Mouse (Mus musculus) limb, embryonic 12.5 days (tissue): ENCODE results near the gene Scp2. TPM values are rescaled to one million over a fixed set of nuclear protein-coding genes. Genes with fewer than 3 reads are reported as not detected.

Source experiments
- ATAC-seq: fragments of 200-750 bp; cut with Nextera tagmentation; 2 replicates; pipeline ENCODE4 v1.8.0; 2017; ENCODE audit warnings: low read depth, moderate TSS enrichment; ENCODE audit not compliant: insufficient number of reproducible peaks, insufficient read depth, low FRiP score, low TSS enrichment
- H3K27ac ChIP-seq: fragments of 300-500 bp; sonication (generic); 2 replicates; pipeline ENCODE4 v1.5.1; 2016; ENCODE audit warnings: mild to moderate bottlenecking, moderate library complexity
- H3K27me3 ChIP-seq: fragments of 300-500 bp; sonication (generic); 2 replicates; pipeline ENCODE4 v1.6.1; 2016; ENCODE audit warnings: mild to moderate bottlenecking, moderate library complexity
- H3K36me3 ChIP-seq: fragments of 300-500 bp; sonication (generic); 2 replicates; pipeline ENCODE4 v1.6.1; 2016; ENCODE audit warnings: mild to moderate bottlenecking, moderate library complexity
- H3K4me1 ChIP-seq: fragments of 300-500 bp; sonication (generic); replicated peaks from 2 replicates; pipeline ENCODE4 v1.6.1; 2016
- H3K4me2 ChIP-seq: fragments of 300-500 bp; sonication (generic); 2 replicates; pipeline ENCODE4 v1.6.1; 2016; ENCODE audit warnings: mild to moderate bottlenecking, moderate library complexity
- H3K4me3 ChIP-seq: fragments of 300-500 bp; sonication (generic); replicated peaks from 2 replicates; pipeline ENCODE4 v1.5.1; 2016; ENCODE audit warnings: mild to moderate bottlenecking
- H3K9ac ChIP-seq: fragments of 300-500 bp; sonication (generic); replicated peaks from 2 replicates; pipeline ENCODE4 v1.6.1; 2016; ENCODE audit warnings: mild to moderate bottlenecking, moderate library complexity
- H3K9me3 ChIP-seq: fragments of 300-500 bp; sonication (generic); 2 replicates; pipeline ENCODE4 v1.6.1; 2016; ENCODE audit warnings: mild to moderate bottlenecking, moderate library complexity
- WGBS: fragments of 180-500 bp; shearing (Covaris S2); methylation state at CpG from one replicate; pipeline ENCODE4 v1.1.7; 2016; 5-methylcytosine and 5-hydroxymethylcytosine counted together
- polyA plus RNA-seq: library from polyadenylated mRNA; unstranded; fragments of >200 nt; fragmentation: Nextera tagmentation; extraction: Ambion mirVana; gene quantifications from 2 replicates; pipeline ENCODE4 v1.2.1, GENCODE M21; 2016

The Scp2 gene
- polyA plus RNA-seq, 1 experiment from 2014 or later, result 136 TPM

DNA sequence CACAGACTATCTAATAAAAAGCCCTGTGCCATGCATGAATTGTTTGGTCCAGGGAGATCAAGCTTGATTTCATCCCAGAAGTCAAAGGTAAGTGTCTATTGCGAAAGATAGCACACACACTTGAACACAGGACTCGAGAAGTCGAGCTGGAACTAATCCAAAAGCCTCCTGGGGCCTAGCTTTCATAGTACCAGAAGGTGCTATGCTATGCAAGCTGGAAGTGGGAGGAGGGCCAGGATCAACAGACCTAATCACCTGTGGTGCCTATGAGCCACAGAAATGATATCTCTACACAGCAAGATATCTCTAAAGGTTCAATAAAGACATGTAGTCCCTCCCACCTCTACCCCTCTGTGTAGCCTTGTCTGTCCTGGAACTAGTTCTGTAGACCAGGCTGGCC lies 72.7 kb downstream of the Scp2 start:
- Histone ChIP-seq H3K4me3 (no peak overlapping the region), H3K9me3 (no peaks in the 10 kb centered on the region), H3K27me3 (no peaks in the 10 kb centered on the region), H3K4me2 (no peak overlapping the region), H3K36me3 (peaks cover 12% of the 10 kb centered on the region), H3K9ac (no peak overlapping the region), H3K4me1 (peaks cover 13% of the 10 kb centered on the region), H3K27ac (no peak overlapping the region)
- WGBS, result 95% methylated on average over 3 of the region's 3 CpGs
- ATAC-seq, result no peak

GRCm38 (mm10) chr4:108071235-108071901 lies 73.4 kb downstream of the Scp2 start:
- H3K4me1 ChIP-seq, result peaks cover 13% of the 10 kb centered on the region
- H3K4me2 ChIP-seq, result peak overlapping the region; percentile 89
- peak overlapping the region; percentile 58 for H3K9ac ChIP-seq
- H3K4me3 ChIP-seq, result peak overlapping the region; percentile 58
- H3K27me3 ChIP-seq, result no peaks in the 10 kb centered on the region
- peaks cover 16% of the 10 kb centered on the region for H3K36me3 ChIP-seq
- ATAC-seq, result peak; percentile 93
- H3K9me3 ChIP-seq, result no peaks in the 10 kb centered on the region
- WGBS, result 3% methylated on average over 26 of the region's 26 CpGs
- H3K27ac ChIP-seq, result no peak overlapping the region

- ATAC-seq, result no peak
Measured at GRCm38 (mm10) chr4:108070723-108071122, 74.1 kb downstream of the Scp2 start.

GRCm38 (mm10) chr4:108070286-108070685 lies 74.5 kb downstream of the Scp2 start:
- Histone ChIP-seq H3K36me3 (peaks cover 27% of the 10 kb centered on the region), H3K4me3 (peak overlapping the region; percentile 58), H3K27ac (peak overlapping the region; percentile 59; the same call in 1 of the 2 replicates), H3K9me3 (no peaks in the 10 kb centered on the region), H3K27me3 (no peaks in the 10 kb centered on the region), H3K4me1 (peaks cover 13% of the 10 kb centered on the region), H3K9ac (peak overlapping the region; percentile 58), H3K4me2 (peak overlapping the region; percentile 89)
- no peak for ATAC-seq
- WGBS, result 69% methylated on average over 4 of the region's 4 CpGs

More at GRCm38 (mm10) chr4:108070723-108071122, 74.1 kb downstream of the Scp2 start:
- Histone ChIP-seq H3K36me3 (peaks cover 22% of the 10 kb centered on the region), H3K4me2 (peak overlapping the region; percentile 89), H3K4me1 (peaks cover 13% of the 10 kb centered on the region), H3K9ac (peak overlapping the region; percentile 58), H3K4me3 (peak overlapping the region; percentile 58), H3K27me3 (no peaks in the 10 kb centered on the region), H3K27ac (peak overlapping the region; percentile 59; the same call in 1 of the 2 replicates), H3K9me3 (no peaks in the 10 kb centered on the region)
- 9% methylated on average over 8 of the region's 8 CpGs for WGBS

- whole genome bisulfite sequencing, result 90% methylated on average over 2 of the region's 2 CpGs
- Histone ChIP-seq H3K4me3 (no peak overlapping the region), H3K36me3 (peaks cover 38% of the 10 kb centered on the region), H3K27ac (no peak overlapping the region), H3K4me2 (no peak overlapping the region), H3K4me1 (peaks cover 13% of the 10 kb centered on the region), H3K9me3 (no peaks in the 10 kb centered on the region), H3K27me3 (no peaks in the 10 kb centered on the region), H3K9ac (no peak overlapping the region)
- ATAC-seq, result no peak
Measured at GRCm38 (mm10) chr4:108068081-108068480, 76.7 kb downstream of the Scp2 start.

- no peaks in the 10 kb centered on the region for H3K27me3 ChIP-seq
- H3K4me2 ChIP-seq, result no peak overlapping the region
- H3K36me3 ChIP-seq, result peaks cover 46% of the 10 kb centered on the region
- no peak for ATAC-seq
- no peak overlapping the region for H3K9ac ChIP-seq
- H3K27ac ChIP-seq, result no peak overlapping the region
- no peaks in the 10 kb centered on the region for H3K9me3 ChIP-seq
- H3K4me3 ChIP-seq, result no peak overlapping the region
- WGBS, result 88% methylated on average over 7 of the region's 7 CpGs
- H3K4me1 ChIP-seq, result peaks cover 13% of the 10 kb centered on the region
Measured at GRCm38 (mm10) chr4:108067261-108067660, 77.5 kb downstream of the Scp2 start.

DNA sequence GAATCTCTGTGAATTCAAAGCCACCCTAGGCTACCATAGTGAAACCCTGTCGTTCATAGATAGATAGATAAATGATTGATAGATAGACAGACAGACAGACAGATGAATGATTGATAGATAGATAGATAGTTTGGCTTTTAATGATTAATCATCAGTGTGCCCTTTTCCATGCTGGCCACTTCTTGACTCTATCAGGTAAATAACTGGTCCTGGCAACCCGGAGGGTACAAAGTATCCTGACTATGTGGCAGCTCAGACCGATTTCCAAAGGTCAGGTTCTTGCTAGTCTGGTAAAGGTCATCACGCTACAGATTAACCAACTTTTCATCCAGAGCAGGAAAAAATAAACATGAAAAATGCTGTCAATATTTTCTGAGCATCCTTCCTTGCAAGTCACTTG lies 78.2 kb downstream of the Scp2 start:
- no peak overlapping the region for H3K4me3 ChIP-seq
- WGBS, result 82% methylated on average over 4 of the region's 4 CpGs
- H3K27ac ChIP-seq, result no peak overlapping the region
- no peaks in the 10 kb centered on the region for H3K9me3 ChIP-seq
- H3K4me1 ChIP-seq, result peaks cover 13% of the 10 kb centered on the region
- no peak overlapping the region for H3K9ac ChIP-seq
- no peak for ATAC-seq
- H3K4me2 ChIP-seq, result no peak overlapping the region
- H3K27me3 ChIP-seq, result no peaks in the 10 kb centered on the region
- peaks cover 49% of the 10 kb centered on the region for H3K36me3 ChIP-seq

DNA sequence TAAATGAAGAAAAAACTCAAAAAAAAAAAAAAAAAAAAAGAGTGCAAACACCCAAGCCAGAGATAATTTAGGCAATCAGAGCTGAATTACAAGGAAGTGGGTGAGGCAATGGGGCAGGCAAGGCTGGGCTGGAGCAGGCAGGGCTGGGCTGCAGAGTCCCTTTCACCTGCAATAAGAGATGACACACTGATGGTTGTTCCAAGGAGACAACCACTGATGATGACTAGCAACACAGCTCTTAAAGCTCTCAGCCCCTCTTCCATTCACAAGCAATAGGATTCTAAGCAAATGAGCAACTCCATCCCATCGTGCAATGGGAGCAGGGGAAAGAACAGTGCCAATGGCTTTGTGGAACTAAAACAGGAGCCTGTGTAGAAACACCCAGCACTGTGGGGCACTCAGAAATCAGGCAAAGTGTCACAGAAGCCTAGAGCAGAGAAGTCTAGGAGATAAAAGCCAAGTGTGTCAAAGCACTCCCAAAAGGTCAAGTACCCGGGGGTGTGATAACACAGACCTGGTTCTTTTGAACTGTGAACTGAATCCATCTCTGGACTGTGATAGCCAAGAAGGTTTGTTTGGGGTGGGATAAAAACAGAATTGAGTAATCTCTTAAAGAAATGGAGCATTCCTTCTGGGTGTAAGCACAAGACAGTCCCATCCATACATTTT lies 79.5 kb downstream of the Scp2 start:
- no peak overlapping the region for H3K4me3 ChIP-seq
- H3K36me3 ChIP-seq, result peaks cover 58% of the 10 kb centered on the region
- no peaks in the 10 kb centered on the region for H3K9me3 ChIP-seq
- no peak for ATAC-seq
- no peak overlapping the region for H3K27ac ChIP-seq
- H3K4me2 ChIP-seq, result no peak overlapping the region
- no peak overlapping the region for H3K9ac ChIP-seq
- no peaks in the 10 kb centered on the region for H3K27me3 ChIP-seq
- 79% methylated on average over 2 of the region's 2 CpGs for WGBS
- H3K4me1 ChIP-seq, result peaks cover 8% of the 10 kb centered on the region

- Histone ChIP-seq H3K4me2 (no peak overlapping the region), H3K9ac (no peak overlapping the region), H3K36me3 (peaks cover 74% of the 10 kb centered on the region), H3K9me3 (no peaks in the 10 kb centered on the region), H3K27me3 (no peaks in the 10 kb centered on the region), H3K27ac (no peak overlapping the region), H3K4me3 (no peak overlapping the region), H3K4me1 (no peaks in the 10 kb centered on the region)
- WGBS, result 77% methylated on average over 6 of the region's 6 CpGs
- ATAC-seq, result no peak
Measured at GRCm38 (mm10) chr4:108063616-108064015, 81.2 kb downstream of the Scp2 start.

- H3K4me1 ChIP-seq, result no peaks in the 10 kb centered on the region
- H3K36me3 ChIP-seq, result peaks cover 74% of the 10 kb centered on the region
- WGBS, result 92% methylated on average over 5 of the region's 5 CpGs
- ATAC-seq, result no peak
- no peaks in the 10 kb centered on the region for H3K27me3 ChIP-seq
- no peaks in the 10 kb centered on the region for H3K9me3 ChIP-seq
- no peak overlapping the region for H3K9ac ChIP-seq
- no peak overlapping the region for H3K4me3 ChIP-seq
- H3K27ac ChIP-seq, result no peak overlapping the region
- H3K4me2 ChIP-seq, result no peak overlapping the region
Measured at GRCm38 (mm10) chr4:108062524-108062923, 82.3 kb downstream of the Scp2 start.

GRCm38 (mm10) chr4:108060774-108061173 lies 84.0 kb downstream of the Scp2 start:
- 92% methylated on average over 4 of the region's 4 CpGs for WGBS
- Histone ChIP-seq H3K4me2 (no peak overlapping the region), H3K4me1 (no peaks in the 10 kb centered on the region), H3K4me3 (no peak overlapping the region), H3K9me3 (no peaks in the 10 kb centered on the region), H3K27ac (no peak overlapping the region), H3K27me3 (no peaks in the 10 kb centered on the region), H3K36me3 (peaks cover 73% of the 10 kb centered on the region), H3K9ac (no peak overlapping the region)
- ATAC-seq, result no peak
